Mouse (Mus musculus) kidney, adult 2 months (tissue): ENCODE measurements at regions not wholly inside any gene's neighbourhood (a gene's known extent, or its start where the extent isn't known, plus 50 kb on each side); places are given as distances from the start of the nearest gene placed in this dataset.

Source experiments
- CTCF ChIP-seq: fragments of 200-500 bp; conservative IDR thresholded peaks from 2 replicates; pipeline ENCODE4 v1.5.1; 2011; ENCODE audit warnings: low read depth, mild to moderate bottlenecking, control low read depth, low read length, moderate library complexity, mixed read lengths; ENCODE audit not compliant: insufficient read depth, insufficient read length
- POLR2A ChIP-seq: fragments of 200-500 bp; IDR thresholded peaks from one replicate; pipeline ENCODE4 v1.6.1; 2011; ENCODE audit warnings: low read depth, low read length, control low read depth

DNA sequence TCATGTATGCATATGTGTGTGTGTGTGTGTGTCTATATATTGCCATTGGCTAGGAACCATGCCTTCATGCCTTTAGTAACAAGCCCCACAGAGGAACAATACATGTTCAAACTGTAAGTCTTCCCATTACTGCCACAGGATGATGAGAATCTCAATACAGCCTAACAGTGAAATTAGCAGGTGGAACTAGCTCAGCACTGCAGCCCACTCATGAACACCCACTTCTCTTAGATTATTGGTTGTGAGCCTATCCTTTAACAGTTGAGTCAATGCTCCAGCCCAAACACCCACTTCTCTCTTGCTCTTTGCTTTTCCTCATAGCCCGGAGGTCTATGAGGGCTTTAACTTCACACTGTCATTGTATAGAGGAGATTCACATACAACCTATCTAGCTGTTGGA, 287.5 kb upstream of the Plxna2 start:
- TF ChIP-seq POLR2A (no peak), CTCF (no peak)
